Mouse (Mus musculus): ENCODE data around the gene Cobll1.

Cobll1 gene

DNA sequence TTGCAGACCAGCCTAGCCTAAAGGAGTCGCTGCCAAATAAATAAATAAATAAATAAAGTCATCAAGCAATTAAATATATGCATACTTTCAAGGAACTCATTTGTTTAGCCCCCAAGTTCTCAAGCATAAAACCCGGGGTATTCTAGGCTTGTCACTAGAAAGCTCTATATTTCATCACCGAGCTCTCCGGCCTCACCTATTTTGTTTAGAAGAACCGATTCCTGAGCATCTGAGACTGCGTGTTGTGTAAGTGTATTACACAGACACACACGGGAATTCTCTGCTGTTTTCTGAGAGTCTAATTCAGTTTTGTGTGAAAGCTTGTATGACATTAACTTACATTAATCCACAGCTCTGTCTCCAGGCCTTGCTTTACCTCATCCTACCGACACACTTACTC lies 2.6 kb downstream of the Cobll1 start:
- DNase-seq = no peak

DNA sequence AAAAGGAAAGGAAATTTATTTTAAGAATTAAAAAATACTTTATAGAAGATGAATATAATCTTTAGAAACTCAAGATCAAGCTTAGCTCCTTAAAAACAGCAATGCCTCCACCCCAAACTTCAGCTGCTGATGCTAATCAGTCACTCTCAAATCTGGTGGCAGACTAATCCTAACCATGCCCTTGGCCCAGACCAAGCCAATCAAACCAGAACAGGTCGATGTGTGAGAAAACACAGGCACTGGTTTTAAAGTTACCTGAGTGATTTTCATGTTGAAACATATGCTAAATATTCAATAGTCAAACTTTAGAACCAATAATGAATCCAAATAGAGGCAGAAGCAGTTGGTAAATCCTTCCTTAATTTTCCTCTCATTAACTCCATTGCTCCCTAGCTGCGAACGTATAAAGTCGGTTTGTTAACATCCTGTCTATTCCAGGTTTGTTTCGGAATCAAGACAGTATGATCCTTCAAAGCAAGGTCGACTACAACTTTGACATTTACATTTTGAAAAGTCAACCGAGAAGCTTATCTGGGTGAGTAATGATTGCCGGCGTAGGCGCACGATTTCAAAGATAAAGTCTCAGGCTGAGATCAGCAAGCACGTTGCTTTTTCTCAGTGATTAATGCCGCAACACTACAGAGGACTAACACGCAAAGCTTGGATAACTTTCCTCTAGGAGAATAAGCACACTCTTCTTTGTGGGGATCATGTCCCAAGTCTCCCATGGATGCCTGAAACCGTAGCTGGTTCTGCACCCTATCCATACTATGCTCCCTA lies 6.3 kb downstream of the Cobll1 start:
- DNase-seq = no peak

DNA sequence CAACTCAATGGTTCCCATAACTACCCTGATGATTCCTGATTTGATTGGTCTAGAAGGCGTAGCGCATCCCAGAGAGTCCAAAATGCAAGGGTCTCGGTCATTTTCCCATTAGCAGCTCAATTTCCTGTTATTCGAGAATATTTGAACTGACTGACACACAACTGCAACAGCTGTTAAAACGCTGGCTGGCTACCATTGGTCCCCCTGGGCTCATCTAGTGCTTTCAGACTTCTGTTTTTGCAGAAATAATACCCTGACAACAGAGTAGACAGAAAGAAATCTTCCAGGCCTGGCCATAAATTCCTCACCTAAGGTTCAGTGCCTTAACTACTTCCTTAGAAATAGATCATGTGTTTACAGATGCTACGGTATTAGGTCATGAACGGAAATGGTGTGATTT lies 10.8 kb downstream of the Cobll1 start:
- no peak for DNase-seq

DNA sequence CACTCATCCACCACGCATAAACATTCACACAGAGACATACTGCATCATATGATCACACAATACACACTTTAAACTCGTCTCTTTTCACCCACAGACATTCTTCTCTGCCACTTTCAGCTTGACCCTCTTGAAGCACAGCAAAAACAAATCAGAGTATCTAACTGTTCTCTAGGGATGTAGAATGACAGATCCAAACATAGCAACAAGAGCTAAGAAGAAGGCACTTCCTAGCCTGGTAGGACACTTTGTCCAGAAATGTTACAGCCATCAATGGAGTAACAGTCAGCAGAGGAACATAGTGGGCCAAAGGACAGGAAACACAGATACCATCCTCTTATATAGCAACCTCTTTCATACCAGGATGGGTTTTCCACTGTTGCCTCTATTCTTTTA lies 11.3 kb downstream of the Cobll1 start:
- no peak for DNase-seq

DNA sequence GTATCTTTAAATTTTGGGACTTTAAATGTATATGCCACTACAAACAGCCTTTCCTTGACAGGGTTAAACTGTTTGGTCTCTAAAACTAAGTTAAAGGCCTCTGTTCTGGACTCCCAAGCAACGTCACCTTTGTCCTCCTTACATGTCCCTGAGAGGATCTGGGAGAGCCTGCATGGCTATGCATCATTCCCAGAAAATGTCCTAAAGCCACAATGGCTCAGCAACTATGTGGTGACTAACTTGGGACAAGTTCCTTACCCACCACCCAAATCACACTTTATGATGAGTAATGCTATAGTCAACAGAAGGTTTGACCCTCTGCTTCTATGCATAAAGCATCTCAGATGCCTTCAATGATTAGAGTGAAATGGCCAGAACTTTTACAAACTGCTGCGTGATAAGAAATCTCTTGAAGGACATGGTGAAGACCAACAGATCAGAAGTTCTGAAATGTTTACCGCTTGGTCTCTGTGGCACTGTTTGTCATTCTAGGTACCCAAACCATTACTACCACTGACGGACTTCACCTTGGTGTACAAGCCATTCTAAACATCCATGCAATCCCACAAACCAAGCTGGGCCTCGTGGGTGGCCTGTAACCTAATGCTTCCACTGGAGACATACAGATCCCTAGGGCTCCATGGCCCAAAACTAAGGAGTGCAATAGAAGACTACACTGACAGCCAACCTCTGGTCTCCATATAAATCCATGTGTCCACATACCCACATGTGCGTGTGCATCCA lies 11.9 kb downstream of the Cobll1 start:
- no peak for DNase-seq

DNA sequence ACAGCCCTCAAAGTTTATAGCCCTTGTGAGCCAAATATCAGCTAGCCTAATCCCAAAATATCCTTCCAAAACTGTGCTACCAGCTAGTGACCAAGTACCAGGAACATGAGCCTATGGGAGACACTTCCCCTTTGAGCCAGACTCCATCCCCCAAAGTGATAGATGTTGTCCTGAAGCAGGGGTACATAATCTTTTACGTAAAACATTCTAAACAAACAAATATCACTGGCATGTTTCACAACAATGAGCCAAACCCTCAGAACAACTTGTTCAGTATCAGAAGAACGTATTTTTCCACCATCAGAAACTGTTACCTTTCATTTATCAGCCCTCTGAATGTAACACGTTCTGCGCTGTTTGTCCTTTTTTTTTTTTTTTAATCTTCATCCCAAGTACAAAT lies 12.7 kb downstream of the Cobll1 start:
- DNase-seq = no peak

DNA sequence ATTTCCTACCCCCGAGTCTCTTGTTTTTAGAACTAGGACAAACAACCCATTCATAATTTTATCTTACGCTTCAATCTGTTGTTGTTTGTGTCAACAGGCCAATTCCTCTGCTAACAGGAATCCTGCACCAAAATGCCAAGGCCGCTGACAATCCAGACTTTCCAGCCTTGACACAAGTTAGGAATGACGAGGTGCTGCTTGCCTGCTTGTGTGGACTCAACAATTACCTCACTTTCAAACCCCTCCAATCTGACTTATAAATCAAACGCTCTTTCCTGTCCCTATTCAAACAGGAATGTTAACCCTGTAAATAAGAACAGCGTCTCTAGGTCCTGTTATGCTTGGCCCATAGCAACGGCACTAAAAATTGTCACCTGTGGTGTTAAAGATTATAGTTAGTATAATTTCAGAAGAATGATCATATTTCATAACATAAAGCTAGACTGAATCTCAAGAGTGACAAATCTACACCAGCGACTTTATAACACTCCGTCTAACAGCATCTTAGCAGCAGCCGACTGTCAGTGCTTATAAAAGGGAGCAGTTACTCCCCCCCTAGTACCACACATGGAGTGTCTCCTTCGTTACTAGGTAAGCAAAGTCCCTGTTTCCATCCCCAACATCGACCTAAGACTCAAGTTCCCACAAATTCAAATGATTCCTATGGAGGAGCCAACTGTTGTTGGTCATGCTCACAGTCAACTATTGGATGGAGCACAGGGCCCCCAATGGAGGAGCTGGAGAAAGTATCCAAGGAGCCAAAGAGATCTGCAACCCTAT lies 15.1 kb downstream of the Cobll1 start:
- DNase-seq = no peak

DNA sequence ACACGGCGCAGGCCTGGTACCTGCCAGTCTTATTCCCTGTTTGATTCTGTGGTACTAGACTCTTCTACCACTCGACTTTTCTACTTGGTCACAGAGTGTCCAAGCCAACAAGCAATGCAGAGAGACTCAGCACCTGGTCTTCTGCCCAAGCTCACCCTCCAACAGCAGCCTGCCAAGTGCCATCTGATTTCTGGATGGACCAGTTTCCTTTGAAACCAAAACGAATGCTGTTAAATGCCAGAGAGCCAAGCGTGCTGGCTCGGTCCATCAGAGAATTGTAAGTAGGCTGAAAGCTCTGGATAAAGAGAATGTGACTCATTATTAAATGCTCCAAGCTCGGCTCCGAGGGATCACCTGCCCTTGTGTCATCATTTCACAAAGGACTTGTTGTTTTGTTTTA lies 16.2 kb downstream of the Cobll1 start:
- DNase-seq = no peak

DNA sequence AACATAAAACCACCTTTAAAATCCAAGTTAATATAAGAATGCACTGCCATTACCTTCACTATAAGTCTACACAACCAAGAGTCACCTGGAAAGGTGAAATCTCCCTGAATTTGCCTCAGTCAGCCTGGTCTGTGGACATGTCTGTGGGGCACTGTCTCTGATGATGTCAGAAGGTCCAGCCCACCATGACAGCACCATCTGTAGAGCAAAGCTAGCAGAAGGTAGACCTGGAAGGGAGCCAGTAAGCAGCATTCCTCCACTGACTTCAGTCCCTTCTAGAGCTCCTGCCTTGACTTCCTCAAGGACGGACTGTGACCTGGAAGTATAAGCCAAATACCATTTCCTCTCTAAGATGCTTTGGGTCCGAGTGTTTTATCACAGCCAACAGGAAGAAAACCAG lies 17.6 kb downstream of the Cobll1 start:
- no peak for DNase-seq

DNA sequence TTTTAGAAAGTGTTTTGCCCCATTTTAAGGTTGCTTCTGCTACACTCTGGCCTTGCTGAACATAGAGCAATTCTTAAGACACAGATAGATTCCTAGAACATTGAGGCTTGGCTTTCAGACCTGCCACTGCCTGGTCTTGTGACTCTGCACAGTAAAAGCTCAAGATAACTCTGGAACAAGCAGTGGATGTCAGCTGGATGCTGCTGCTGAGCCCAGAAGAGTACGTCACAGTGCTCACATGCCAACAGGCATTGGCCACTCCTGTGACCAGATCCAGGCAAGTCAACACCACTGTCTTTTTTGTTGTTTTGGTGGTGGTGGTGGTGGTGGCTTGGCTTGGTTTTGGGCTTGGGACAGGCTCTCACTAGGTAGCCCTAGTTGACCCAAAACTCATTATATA lies 18.6 kb downstream of the Cobll1 start:
- DNase-seq = no peak

DNA sequence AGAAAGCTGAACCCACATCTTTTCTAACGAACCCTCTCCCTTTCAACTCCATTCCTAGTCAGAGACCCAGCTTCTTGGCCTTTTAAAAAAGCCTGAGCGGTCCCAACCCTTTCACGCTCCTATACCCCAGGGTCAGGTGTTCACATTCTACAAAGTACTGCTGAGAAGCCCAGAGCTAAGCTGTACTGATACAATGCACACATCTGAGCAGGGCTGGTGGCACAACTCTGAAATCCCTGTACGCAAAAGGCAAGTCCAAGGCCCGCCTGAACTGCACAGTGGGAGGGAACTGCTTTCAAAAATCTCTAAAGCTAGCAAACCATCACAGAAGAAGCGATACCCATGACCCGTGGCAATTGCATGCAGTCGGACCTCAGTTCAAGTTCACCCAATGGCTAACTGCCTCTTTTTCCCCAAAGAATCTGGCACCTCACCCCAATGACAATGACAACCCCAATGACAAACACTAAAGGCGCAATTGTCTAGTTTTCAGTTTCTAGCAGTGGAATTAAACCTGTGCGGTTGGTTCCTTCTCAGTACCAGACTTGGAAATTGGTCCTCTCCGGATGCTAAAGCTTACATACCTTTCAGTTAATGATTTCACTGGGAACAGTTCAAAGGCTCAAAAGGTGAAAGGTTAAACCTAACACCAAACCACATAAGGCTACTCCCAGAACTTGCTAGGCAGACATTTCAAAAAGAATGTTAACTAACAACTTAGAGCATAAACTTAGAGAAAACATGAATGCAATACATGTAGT lies 19.6 kb downstream of the Cobll1 start:
- no peak for DNase-seq

DNA sequence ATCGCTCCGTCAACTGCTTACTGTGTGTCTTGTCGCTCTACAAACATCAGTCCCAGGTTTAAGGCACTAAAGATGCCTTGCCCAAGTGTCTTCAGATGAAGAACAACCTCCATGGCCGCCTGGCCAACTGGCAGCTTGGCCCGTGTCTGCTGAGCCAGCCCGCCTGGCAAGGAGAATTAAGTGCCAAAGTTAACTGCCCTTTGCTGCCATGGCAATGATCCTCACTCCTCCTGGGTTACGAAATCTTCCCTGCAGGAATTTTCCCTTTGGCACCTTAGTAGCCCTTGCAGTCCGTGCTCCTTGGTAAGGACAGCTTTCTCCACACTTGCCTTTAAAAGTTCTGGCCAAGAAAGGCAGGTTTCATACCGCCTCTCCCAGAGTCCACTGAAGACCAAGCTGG lies 20.9 kb downstream of the Cobll1 start:
- DNase-seq = no peak

DNA sequence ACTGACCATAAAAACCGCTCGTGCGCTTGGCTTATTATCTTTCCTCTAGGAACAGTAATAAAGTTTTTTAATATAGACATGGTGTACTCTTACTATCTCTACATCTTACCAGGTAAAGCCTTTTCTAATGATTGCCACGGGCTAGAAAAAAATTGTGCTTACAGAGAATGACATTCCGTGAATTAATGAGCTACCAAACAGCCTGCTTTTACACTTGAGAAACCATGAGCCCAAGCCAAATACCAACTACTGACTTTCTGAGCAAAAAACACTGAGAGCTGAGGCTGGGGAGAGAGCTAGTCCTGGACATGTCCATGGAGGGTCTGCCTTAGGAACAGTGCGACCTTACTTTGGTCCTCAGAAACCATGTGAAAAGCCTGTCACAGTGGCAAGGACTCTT lies 21.5 kb downstream of the Cobll1 start:
- DNase-seq = no peak

DNA sequence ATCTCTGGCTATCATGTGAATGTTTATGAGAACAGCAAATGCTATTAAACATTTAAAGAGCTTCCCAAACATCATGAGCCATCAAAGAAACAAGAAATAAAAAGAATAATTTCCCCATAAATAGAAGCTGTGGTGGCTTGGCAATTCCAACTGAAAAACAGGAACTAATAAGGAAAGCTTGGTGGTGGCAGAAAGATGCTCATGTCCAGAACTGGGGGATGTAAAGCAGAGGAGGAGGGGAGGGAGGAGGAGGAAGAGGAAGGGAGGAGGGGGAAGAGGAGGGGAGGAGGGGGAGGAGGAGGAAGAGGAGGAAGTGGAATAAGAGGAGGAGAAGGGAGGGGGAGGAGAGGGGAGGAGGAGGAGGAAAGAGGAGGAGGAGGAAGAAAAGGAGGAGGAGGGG lies 23.0 kb downstream of the Cobll1 start:
- no peak for DNase-seq

DNA sequence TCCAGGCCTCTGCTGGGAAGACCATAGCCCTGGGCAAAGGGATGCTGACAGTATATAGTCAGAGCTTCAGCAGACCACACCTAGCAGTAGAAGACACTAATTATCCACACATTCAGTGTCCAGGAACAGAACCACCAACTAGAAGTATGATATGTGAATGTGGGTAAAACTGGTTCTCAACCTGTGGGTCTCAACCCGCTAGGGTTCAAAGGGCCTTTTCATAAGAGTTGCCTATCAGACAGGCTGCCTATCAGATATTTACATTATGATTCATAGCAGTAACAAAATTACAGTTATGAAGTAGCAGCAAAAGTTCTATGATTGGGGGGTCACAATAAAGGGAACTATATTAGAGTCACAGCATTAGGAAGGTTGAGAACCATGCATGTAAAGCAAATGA lies 24.6 kb downstream of the Cobll1 start:
- no peak for DNase-seq

DNA sequence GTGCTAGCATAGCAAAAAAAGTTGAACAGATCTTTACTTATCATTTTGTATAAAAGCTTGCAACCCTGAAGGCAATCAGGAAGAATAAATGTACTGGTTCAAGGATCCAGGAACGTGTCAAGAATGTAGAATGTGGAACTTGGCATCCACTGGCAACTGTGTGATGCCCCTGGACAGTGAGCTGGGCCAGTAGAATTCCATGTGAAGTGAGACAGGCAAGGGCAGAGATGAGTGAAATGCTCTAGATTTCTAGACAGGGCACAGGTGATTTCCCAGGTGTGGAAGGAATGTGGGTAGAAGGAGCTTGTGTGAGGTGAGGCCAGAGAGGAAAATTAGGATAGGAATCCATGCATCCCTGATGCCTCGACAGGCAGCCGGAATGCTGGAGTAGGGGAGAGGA lies 25.5 kb downstream of the Cobll1 start:
- DNase-seq = no peak

DNA sequence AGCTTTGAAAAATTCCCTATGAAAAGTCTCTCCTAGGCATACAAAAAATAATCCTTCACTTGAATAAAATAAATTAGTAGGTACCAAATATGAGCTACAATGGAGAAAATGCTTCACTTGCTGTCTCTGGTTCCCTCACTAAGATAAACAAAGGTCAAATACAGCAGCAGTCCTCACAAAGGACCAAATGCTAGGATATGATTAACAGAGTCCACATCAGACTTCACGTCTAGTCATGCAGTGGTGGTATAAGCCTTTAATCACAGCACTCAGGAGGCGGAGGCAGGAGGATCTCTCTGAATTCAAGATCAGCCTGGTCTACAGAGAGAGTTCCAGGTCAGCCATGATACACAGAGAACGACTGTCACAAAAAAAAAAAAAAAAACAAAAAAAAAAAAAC lies 27.6 kb downstream of the Cobll1 start:
- no peak for DNase-seq

DNA sequence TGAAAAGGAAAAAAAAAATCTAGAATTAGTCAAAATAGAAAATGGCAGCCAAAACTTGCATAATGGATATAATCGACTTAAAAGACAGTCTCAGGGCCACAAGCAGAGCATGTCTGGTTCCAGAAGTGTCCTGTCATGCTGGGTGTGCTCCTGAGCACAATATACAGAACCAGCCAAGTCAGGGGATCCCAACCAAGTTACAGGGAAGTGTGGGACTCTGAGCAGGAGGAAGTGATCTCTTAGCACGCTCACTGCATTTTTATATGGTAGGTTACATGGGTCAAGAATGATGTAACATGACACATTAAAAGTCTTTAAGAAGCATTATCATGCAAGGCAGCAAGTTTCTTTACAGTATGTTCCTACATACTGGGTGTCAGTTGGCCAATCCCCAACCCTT lies 31.5 kb downstream of the Cobll1 start:
- DNase-seq = no peak

DNA sequence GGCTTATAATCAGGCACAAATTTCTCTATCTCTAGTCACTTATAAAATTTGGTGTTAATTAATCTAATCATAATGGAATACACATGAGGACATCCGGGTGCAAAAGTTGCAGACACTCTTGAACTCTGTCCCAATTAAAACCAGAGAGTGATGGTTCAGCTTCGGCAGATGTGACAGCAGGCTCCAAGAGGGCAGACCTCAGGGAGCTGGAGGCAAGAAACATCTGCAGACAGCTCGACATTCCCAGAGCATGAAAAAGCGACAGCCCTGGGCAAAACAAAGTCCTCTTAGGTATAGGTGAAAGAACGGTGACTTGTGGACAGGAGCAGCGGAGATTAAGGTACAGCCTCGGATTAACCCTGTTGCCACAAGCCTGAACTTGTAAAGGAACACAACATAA lies 35.5 kb downstream of the Cobll1 start:
- DNase-seq = no peak

DNA sequence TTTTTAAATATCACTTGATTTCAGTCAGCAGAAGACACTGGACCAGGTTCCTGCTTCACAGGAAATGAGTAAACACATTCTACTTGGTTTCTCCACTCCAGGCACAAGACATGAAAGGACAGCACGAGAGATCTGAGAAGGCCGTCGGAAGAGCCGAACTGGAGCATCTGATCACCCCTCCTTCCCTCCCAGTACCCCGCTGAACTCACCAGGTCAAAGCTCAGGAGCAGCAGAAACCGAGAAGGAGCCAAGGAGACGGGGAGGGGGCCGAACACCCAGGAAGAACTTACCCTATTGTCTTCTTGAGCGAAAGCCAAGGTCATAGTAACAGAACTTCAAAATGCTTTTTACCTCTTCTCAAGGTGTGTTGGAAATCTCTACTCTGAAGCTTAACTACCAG lies 39.5 kb downstream of the Cobll1 start:
- no peak for DNase-seq

DNA sequence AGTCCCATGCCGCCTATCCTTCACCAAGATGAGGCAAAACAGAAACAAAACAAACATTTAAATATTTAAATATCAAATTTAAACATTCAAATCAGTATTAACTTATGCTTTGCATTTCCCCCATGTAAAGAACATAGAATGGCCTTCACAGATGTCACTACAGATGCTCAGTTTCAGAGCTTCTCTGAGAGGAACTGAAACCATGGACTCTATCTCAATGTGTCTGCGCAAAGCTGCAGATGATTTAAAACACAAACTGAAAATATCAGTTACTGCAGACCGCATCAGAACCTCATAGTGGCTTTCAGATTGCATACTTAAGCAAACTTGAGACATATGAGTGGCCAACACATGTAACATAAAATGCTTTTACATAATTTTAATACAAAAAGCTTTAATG lies 40.6 kb downstream of the Cobll1 start:
- no peak for DNase-seq

DNA sequence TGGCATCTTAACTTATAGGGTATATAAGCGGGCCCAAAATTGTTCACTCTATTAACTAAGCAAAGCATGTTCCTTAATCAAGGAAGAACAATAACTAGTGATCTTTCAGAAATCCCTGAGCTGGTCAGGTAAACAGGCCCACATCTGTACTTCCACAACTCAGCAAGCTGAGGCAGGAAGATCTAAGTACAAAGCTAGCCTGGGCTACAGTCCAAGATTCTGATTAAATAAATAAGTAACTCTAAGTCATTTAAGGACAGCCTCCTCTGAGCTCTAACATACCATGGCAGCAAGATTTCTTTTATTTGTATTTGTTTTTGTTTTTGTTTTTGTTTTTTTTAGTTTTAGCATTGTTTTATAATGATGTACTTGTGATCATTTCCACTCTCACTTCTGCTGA lies 42.2 kb downstream of the Cobll1 start:
- no peak for DNase-seq

Data from spleen, adult 18-20 months (tissue).